Mouse (Mus musculus) limb, embryonic 11.5 days (tissue): ENCODE results near the gene Hoxa4. TPM values are rescaled to one million over a fixed set of nuclear protein-coding genes. Genes with fewer than 3 reads are reported as not detected.

Experiments
- ATAC-seq: fragments of 200-750 bp; cut with Nextera tagmentation; 2 replicates; pipeline ENCODE4 v1.8.0; 2017; ENCODE audit warnings: low read depth; ENCODE audit not compliant: insufficient number of reproducible peaks, low FRiP score, low TSS enrichment
- DNase-seq: peaks from one replicate; pipeline ENCODE4 v3.0.0-alpha.2; 2015; ENCODE audit warnings: low spot score
- H3K27ac ChIP-seq: fragments of 300-500 bp; sonication (generic); replicated peaks from 2 replicates; pipeline ENCODE4 v1.5.1; 2014; ENCODE audit warnings: low read depth, mild to moderate bottlenecking, low read length
- H3K27me3 ChIP-seq: fragments of 300-500 bp; sonication (generic); 2 replicates; pipeline ENCODE4 v1.6.1; 2014; ENCODE audit warnings: mild to moderate bottlenecking, low read length, mixed read lengths; ENCODE audit not compliant: control insufficient read depth, insufficient read depth
- H3K36me3 ChIP-seq: fragments of 300-500 bp; sonication (generic); 2 replicates; pipeline ENCODE4 v1.6.1; 2014; ENCODE audit warnings: mild to moderate bottlenecking, low read length, moderate library complexity, mixed read lengths; ENCODE audit not compliant: control insufficient read depth, insufficient read depth
- H3K4me1 ChIP-seq: fragments of 300-500 bp; sonication (generic); 2 replicates; pipeline ENCODE4 v1.6.1; 2014; ENCODE audit warnings: low read length, mixed read lengths; ENCODE audit not compliant: control insufficient read depth, insufficient read depth
- H3K4me2 ChIP-seq: fragments of 300-500 bp; sonication (generic); 2 replicates; pipeline ENCODE4 v1.6.1; 2014; ENCODE audit warnings: low read depth, mild to moderate bottlenecking, moderate library complexity; ENCODE audit not compliant: severe bottlenecking
- H3K4me3 ChIP-seq: fragments of 300-500 bp; sonication (generic); 2 replicates; pipeline ENCODE4 v1.5.1; 2014; ENCODE audit warnings: low read depth, low read length
- H3K9ac ChIP-seq: fragments of 300-500 bp; sonication (generic); 2 replicates; pipeline ENCODE4 v1.6.1; 2014; ENCODE audit warnings: mild to moderate bottlenecking, low read length
- H3K9me3 ChIP-seq: fragments of 300-500 bp; sonication (generic); 2 replicates; pipeline ENCODE4 v1.6.1; 2016; ENCODE audit warnings: low read length; ENCODE audit not compliant: control insufficient read depth
- WGBS: fragments of 180-500 bp; shearing (Covaris S2); extraction: QIAGEN DNeasy Blood & Tissue Kit; methylation state at CpG from one replicate; pipeline ENCODE4 v1.1.7; 2014; 5-methylcytosine and 5-hydroxymethylcytosine counted together
- microRNA counts: library from miRNA; unstranded; fragments of <30 nt; microRNA quantifications from one replicate; lab custom pipeline; 2016
- microRNA-seq: library from miRNA; unstranded; fragments of <30 nt; microRNA quantifications from one replicate; pipeline ENCODE4, GENCODE M21; 2016
- polyA plus RNA-seq: library from polyadenylated mRNA; unstranded; fragments of >200 nt; fragmentation: Nextera tagmentation; extraction: Ambion mirVana; gene quantifications from 2 replicates; pipeline ENCODE4 v1.2.1, GENCODE M21; 2014

Gene Hoxa4
- polyA plus RNA-seq, 1 experiment from 2014 or later = 1.0 TPM

DNA sequence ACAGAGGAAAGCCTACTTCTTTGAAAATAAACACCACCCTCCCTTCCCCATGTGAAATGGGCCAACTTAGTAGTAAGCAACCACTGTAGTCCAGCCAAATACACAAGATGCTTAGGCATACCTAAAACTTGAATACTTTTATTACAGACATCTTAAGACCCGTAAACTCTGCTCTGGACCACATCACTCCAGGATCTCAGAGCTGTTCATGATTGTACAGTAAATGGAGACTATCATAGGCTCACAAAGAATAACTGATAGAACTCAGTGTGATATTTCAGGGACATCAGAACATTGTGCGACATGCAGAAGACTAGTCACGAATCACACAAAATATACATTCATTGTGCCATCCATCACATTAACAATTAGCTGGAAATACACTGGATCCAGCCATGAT lies 36.1 kb downstream of the Hoxa4 start:
- H3K9ac ChIP-seq = no peak overlapping the region
- H3K4me2 ChIP-seq = no peak overlapping the region
- DNase-seq (peak; percentile 20), ATAC-seq (no peak)
- peaks cover 52% of the 10 kb centered on the region for H3K27me3 ChIP-seq
- H3K27ac ChIP-seq = no peak overlapping the region
- WGBS = 58% methylated on average over 3 of the region's 3 CpGs
- H3K9me3 ChIP-seq = no peaks in the 10 kb centered on the region
- no peak overlapping the region for H3K4me3 ChIP-seq
- peaks cover 21% of the 10 kb centered on the region for H3K4me1 ChIP-seq
- no peaks in the 10 kb centered on the region for H3K36me3 ChIP-seq

DNA sequence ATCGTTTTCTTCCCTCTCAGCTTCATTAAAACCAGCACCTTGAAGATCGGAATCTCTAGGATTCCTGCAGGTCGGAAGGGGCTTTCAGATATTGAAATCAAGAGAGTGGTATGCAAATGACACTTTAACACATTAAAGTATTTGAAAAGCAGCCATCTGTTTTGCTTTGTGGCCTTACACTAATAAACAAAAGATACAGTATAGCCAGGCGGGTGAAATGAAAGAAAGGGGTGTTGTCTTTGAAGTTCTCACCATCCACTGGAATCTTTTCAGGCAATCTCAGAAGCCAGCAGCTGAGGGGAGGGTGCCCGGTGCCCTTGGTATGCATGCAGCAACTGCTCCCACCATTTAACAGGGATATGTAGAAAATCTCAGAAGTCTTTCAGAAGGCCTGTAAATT lies 37.5 kb downstream of the Hoxa4 start:
- no peak for ATAC-seq
- H3K4me1 ChIP-seq = peaks cover 7% of the 10 kb centered on the region
- H3K4me2 ChIP-seq = no peak overlapping the region
- DNase-seq = peak; percentile 21
- no peak overlapping the region for H3K9ac ChIP-seq
- H3K36me3 ChIP-seq = no peaks in the 10 kb centered on the region
- peaks cover 55% of the 10 kb centered on the region for H3K27me3 ChIP-seq
- no peak overlapping the region for H3K4me3 ChIP-seq
- no peaks in the 10 kb centered on the region for H3K9me3 ChIP-seq
- WGBS = 13% methylated on average over 5 of the region's 5 CpGs
- no peak overlapping the region for H3K27ac ChIP-seq

DNA sequence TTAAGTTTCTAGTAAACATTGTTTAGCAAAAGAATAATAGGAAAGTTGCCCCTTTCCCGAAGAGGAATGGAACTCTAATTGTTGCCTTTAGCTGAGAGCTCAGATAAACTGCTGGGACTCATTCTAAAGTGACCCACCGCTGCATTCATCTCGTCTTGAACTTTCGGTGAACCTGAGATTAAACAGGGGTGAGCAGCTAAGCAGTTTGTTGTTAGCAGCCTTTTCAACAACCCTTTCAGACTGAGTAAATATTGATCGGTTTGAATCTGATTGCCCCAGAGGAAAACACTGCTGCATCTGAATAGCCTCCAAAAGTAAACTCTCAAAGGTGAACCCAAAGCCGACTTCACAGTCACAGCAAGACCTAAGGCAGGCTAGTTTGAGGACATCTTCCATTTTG lies 38.3 kb downstream of the Hoxa4 start:
- H3K36me3 ChIP-seq = no peaks in the 10 kb centered on the region
- no peak overlapping the region for H3K4me3 ChIP-seq
- DNase-seq = no peak
- H3K27ac ChIP-seq = no peak overlapping the region
- 0 out of 2 replicates have a peak, but pooled peaks cover 2% of the 10 kb centered on the region for H3K4me1 ChIP-seq
- H3K4me2 ChIP-seq = no peak overlapping the region
- no peak overlapping the region for H3K9ac ChIP-seq
- ATAC-seq = no peak
- H3K27me3 ChIP-seq = peaks cover 55% of the 10 kb centered on the region
- H3K9me3 ChIP-seq = no peaks in the 10 kb centered on the region
- 2% methylated on average over 6 of the region's 6 CpGs for WGBS

DNA sequence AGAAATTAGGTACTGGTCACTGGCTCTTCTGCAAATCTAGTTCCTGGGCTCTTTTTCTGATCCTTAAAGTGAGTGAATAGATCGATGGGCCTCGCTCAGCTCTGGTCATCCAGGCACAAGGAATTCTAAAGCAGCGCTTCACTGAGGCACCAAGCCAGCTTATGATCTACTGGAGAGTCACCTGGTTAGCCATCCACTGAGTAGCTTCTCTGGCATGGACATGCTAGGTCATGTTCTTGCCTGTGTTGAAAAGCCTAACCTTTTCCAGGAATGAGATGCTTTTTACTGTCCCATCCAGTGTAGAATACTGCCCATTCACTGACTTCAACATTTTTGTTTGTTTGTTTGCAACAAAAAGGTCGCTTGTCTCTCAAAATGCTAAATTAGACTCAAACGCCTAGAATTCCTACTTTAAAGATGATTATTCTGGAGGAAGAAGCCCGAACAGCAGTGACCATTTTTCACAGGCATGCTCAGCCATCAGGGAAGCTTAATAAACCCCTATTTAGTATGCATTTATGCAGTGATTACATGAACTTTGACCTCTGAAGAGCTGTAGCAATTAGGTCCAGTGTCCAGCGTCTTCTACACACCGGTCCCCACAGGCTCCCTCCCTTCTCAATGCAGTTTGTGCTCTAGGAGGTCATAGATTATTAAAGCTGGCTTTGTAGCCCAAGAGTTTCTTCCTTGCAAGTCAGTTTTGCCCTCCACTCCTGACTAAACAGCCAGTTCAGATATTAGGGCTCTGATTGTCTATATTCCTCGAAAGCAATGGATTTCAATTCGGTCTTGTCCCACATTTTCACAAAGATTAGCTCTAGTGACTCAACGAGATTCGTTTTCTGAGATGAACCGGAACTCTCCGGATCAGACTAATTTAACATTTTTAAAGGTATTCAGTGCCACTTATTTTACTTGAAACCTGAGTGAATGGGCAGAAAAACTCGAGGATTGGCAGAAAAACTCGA lies 39.0 kb downstream of the Hoxa4 start:
- Histone ChIP-seq H3K9ac (no peak overlapping the region), H3K9me3 (no peaks in the 10 kb centered on the region), H3K4me1 (0 out of 2 replicates have a peak, but pooled peaks cover 1% of the 10 kb centered on the region), H3K4me3 (no peak overlapping the region), H3K4me2 (no peak overlapping the region), H3K36me3 (no peaks in the 10 kb centered on the region), H3K27me3 (peaks cover 48% of the 10 kb centered on the region), H3K27ac (no peak overlapping the region)
- ATAC-seq (no peak), DNase-seq (peak; percentile 29)
- WGBS = 10% methylated on average over 16 of the region's 16 CpGs

DNA sequence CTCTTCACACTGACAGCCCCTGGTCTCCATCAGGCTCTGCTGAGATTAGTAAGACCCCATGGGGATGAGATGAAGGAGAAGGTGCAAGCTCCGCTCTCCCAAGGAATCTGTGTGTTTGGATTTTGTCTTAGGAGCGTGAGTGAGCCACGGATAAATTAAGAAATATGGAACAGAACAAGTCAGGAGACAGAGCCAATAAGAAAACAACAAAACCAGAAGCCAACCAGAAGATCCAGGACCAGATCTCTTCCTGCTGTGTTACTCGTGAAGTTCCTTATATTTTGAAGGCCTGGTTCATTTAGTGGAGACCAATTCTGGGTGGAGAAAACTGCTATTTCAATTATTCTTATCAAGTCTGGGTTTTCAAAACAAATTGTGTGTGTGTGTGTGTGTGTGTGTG lies 40.0 kb downstream of the Hoxa4 start:
- H3K4me1 ChIP-seq = no peaks in the 10 kb centered on the region
- no peak overlapping the region for H3K27ac ChIP-seq
- H3K9ac ChIP-seq = no peak overlapping the region
- no peaks in the 10 kb centered on the region for H3K9me3 ChIP-seq
- no peak for ATAC-seq
- 15% methylated on average over 4 of the region's 4 CpGs for WGBS
- H3K4me2 ChIP-seq = no peak overlapping the region
- peaks cover 39% of the 10 kb centered on the region for H3K27me3 ChIP-seq
- DNase-seq = peak; percentile 28
- H3K36me3 ChIP-seq = no peaks in the 10 kb centered on the region
- H3K4me3 ChIP-seq = no peak overlapping the region

DNA sequence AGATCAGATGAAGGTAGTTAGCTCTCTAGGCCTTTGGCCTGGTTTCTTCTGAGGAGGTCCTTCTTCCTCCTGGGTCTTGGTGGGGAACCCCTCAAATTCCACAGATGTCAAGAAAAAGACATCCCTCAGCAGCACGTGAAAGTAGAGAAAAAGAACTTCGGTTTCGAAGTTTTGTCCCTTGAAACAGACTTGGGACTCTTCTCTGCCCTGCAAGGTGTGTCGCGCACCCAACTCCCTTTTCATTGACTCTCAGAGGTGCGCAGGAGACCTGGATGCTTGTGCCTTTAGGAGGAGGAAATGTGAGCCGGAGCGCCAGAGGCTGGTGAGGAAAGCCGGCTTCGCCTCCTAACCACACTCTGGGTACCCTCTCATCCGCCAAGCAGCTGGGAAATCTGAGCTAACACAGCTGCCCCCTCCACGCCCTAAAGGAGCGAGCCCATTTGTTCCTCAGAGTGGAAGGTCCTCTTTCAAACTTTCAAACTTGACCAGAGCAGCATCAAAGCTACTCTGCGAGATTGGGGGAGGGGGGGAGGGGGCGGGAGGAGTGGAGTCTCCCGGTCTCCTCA lies 41.1 kb downstream of the Hoxa4 start:
- H3K4me2 ChIP-seq = peak overlapping the region; percentile 21; the same call in 1 of the 2 replicates
- H3K9ac ChIP-seq = no peak overlapping the region
- ATAC-seq = no peak; the same call in 1 of the 2 replicates

More for the DNA sequence above, 41.1 kb downstream of the Hoxa4 start:
- H3K4me3 ChIP-seq = no peak overlapping the region
- H3K27ac ChIP-seq = no peak overlapping the region
- peak; percentile 69 for DNase-seq
- H3K4me1 ChIP-seq = no peaks in the 10 kb centered on the region
- 3% methylated on average over 16 of the region's 16 CpGs for WGBS
- peaks cover 28% of the 10 kb centered on the region for H3K27me3 ChIP-seq
- H3K36me3 ChIP-seq = no peaks in the 10 kb centered on the region
- no peaks in the 10 kb centered on the region for H3K9me3 ChIP-seq

MicroRNAs within 50 kb of the gene (microRNA counts, 519-probe panel; counts per million panel counts)
- microRNA mmu-miR-196b (lab: Ali Mortazavi, UCI) = 6,526 counts per million, percentile 96 among the panel's probes with 10 or more counts

Small RNA genes within 50 kb of the gene (microRNA-seq; reads per million reads assigned to microRNA genes)
- gene Mir196b = 72,279 reads per million, percentile 99 among the genes with 10 or more reads in this experiment

Other genes starting within 250 kb of the Hoxa4 start
- 15.3 and 20.3 TPM in 2 replicates for gene Skap2, start 179.2 kb downstream of the Hoxa4 start, polyA plus RNA-seq
- gene Hoxa1, start 33.4 kb downstream of the Hoxa4 start, polyA plus RNA-seq = 0.99 and 1.1 TPM in 2 replicates
- gene Hoxa2, start 26.9 kb downstream of the Hoxa4 start, polyA plus RNA-seq = 2.8 and 3.0 TPM in 2 replicates
- gene 5730596B20Rik, start 14.3 kb downstream of the Hoxa4 start, polyA plus RNA-seq = 0.99 and 1.4 TPM in 2 replicates
- gene Hoxa5, start 12.8 kb upstream of the Hoxa4 start, polyA plus RNA-seq = 11.0 and 11.3 TPM in 2 replicates
- 3.5 and 4.6 TPM in 2 replicates for gene Hoxa6, start 17.0 kb upstream of the Hoxa4 start, polyA plus RNA-seq
- gene Hoxa3, start 21.6 kb upstream of the Hoxa4 start, polyA plus RNA-seq = 5.6 and 6.2 TPM in 2 replicates
- 1.1 and 1.3 TPM in 2 replicates for gene Gm28308, start 21.6 kb upstream of the Hoxa4 start, polyA plus RNA-seq
- 14.7 and 16.2 TPM in 2 replicates for gene Hoxa7, start 30.1 kb upstream of the Hoxa4 start, polyA plus RNA-seq
- gene Hoxa9, start 39.3 kb upstream of the Hoxa4 start, polyA plus RNA-seq = 86.7 and 90.5 TPM in 2 replicates
- gene Hoxa10, start 49.1 kb upstream of the Hoxa4 start, polyA plus RNA-seq = 274 and 278 TPM in 2 replicates
- gene Hoxa11, start 54.1 kb upstream of the Hoxa4 start, polyA plus RNA-seq = 66.3 and 78.0 TPM in 2 replicates
- gene Hoxa13, start 69.1 kb upstream of the Hoxa4 start, polyA plus RNA-seq = 25.1 and 29.7 TPM in 2 replicates
- gene Evx1, start 121.7 kb upstream of the Hoxa4 start, polyA plus RNA-seq = 3.8 and 5.1 TPM in 2 replicates